Mouse (Mus musculus): ENCODE data around the gene Gm28230. TPM values are rescaled to one million over a fixed set of nuclear protein-coding genes. Genes with fewer than 3 reads are reported as not detected.

Gene Gm28230
- polyA plus RNA-seq, 2 experiments from 2014 or later = not detected

DNA sequence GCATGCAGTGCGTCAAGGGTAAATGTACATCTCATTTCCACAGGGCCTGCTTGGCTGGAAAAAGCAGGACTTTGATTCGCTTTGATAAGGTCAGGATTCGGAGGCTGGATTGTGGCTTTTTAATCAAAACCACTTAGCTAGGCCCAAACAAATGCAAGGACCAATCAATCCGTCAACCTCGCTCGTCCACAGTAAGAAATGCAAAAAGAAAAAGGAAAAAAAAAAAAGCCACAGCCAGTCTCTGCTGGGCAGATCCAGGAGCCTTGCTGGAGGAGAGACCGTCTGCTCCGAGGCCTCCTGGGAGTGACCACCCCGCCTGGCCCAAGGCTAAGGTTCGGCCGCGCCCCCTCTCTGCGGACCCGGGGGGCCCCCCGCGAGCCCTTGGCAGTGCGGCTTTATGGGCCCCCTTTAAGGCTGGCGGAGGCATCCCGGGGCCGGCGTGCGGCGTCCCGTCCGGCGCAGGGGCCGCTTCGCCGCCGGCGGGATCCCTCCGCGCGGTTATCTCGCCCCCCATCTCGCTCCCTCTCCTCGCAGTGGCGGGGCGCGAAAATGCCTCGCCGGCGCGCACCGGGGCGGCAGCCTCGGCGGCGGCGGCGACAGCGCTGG, 22.0 kb upstream of the Gm28230 start, which contains the start of gene Hoxd8:
TSS of gene Hoxd8 (plus strand) at position 223 of the 606 bp plus-strand sequence.
- ATAC-seq = no peak

DNA sequence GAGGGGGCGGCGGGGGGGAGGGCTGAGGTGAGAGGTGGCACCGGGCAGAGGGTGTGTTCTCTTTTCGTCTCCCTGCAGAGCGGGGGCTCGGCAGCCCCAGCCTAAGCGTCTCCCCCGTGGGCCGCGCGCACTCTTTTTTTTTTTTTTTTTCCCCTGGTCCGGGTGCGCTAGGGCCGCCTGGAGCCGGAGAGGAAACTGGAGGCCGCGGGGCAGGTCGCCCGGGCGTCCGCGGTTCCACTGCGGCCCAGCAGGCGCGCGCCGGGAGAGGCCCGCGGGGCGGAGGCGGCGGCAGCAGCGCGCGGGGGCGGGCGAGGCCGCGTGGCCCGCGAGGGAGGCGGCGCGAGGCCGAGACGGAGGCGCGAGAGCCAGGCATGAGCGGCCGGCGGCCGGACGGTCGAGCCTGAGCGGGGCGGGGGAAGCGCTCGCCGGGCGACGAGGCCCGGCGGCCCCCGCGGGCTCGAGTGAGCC, 21.5 kb upstream of the Gm28230 start:
- peak; percentile 13 for ATAC-seq

DNA sequence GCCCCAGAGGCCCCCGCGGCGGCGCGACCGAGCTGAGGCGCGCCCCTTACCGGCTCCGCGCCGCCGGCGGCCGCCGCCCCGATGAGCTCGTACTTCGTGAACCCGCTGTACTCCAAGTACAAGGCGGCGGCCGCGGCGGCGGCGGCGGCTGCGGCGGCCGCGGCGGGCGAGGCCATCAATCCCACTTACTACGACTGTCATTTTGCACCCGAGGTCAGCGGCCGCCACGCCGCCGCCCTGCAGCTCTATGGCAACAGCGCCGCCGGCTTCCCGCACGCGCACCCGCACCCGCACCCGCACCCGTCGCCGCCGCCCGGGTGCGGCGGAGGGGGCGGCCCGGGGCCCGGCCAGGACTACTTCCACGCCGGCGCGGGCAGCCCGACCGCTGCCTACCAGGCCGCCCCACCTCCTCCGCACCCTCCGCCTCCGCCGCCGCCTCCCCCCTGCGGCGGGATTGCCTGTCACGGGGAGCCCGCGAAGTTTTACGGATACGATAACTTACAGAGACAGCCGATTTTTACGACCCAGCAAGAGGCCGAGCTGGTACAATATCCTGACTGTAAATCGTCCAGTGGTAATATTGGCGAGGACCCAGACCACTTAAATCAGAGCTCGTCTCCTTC, 20.9 kb upstream of the Gm28230 start:
- ATAC-seq = peak; percentile 13

DNA sequence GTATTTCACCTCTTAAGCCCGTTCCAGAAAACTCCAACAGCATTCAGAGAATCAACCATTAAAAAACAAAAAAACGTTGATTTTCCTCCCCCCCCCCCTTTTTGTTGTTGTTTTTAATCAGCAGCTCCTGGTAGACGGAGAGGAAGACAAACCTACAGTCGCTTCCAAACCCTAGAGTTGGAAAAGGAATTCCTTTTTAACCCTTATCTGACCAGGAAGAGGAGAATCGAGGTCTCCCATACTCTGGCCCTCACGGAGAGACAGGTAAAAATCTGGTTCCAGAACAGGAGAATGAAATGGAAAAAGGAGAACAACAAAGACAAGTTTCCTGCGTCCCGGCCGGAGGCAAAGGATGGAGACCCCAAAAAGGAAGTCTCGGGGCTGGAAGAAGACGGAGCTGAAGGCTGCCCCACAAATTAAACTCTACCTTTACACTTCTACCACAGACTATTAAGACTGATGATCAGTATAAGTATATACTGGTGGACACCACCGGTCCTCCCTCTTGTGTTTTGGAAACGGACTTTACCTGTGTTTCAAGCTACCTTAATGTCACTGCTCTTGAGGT, 20.1 kb upstream of the Gm28230 start:
- ATAC-seq = no peak

DNA sequence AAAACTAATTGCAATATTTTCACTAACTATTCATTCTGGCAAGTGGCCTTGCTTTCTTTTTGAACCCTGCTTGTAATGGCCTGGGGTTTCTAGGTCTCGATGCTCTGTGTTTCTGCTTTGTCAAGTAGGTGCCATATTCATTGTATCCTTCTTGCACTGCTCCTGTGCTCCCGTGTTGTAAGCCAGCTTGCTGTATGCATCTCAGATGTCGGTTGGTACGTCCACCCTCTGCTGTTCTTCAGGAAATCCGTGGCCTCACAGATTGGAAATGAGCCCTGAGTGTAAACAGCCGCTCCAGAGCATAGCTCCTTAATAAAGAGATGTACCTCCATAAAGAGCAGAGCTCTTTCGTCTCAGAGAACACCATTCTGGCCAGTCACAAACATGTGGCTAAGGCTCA, 18.9 kb upstream of the Gm28230 start:
- no peak for ATAC-seq

DNA sequence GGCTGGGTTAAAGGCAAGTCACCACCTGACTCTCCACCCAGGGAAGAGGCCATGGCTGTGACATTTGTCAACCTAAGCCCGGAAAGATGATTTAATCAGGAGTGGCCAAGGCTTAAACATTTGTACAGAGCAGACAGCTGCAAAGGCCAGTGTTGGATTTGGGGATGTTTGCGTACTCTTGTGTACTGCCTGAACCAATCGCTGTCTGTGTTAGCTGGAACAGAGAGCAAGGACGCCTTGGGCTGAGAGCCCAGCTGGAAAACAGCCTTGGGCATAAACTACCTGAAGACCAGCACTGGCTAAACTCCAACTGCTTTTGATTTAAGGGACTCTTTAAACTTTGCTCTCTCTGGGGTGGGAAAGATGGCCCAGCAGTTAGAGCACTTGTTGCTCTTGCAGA, 17.9 kb upstream of the Gm28230 start:
- ATAC-seq = no peak

DNA sequence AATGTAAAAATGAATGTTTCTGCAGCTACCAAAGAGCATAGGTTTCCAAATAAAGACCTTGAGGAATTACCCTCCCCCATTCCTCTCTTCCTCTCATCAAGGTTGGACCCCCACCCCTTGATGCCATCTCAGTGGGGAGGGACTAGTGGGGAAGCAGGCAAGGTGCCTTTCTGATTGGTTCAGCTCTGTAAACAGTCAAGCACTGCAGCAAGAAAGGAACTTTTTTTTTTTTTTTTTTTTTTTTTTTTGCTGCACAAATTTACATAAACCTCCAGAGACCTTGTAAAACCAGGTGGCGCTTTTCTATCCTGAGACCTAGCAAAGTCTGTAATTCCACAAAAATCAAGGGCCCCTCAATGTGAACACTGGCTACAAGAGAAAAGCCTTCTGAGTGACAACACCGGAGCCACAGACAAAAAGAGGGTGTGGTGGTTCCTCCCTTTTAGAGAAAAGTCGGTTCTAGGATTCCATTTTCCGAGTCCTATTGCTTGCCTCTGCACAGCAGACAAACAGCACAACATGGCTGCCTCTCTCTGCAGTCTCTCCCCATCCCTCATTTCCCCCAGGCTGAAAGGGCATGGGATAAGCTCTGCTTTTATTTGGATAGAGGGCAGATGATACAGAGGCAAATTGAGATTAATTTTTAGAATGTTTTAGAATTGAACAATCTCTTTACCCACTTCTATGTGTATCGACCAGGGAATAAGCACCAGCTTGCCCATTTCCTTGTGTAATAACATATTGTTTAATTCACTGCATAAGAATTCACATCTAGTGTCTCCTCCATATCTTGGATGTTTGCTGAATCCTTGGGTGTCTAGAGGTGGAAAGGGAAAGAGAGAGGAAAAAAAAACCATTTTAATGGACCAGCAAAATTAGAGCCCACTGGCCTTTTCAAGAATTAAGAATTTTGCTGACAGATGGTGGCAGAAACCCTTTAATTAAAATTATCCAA, 16.8 kb upstream of the Gm28230 start:
- no peak for ATAC-seq

DNA sequence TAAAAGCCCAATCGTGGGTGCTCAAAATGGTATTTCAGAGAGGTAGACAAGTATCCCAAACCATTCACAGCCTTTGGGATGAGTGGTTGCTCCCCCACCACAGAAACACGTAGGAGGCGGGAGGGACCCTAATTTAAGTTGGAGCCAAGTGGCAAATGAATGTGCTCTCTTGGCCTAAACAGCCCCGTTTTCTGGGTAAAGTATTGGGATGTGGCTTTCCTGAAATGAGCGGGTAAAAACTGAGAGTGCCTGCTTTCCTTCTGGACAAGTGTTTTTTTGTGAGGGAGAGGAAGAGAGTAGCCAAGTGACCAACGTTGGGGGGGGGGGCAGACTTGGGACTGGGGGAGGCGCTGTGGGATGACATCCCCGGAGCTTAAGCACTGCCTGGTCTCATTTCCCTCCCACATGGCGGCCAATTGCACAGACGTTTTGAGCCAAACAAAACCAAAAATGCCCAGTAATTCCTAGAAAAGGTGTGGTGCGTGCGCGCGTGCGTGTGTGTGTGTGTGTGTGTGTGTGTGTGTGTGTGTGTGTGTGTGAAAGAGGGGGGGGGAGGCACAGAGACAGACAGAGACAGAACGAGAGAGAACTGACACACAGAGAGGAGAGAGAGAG, 15.5 kb upstream of the Gm28230 start:
- no peak for ATAC-seq

DNA sequence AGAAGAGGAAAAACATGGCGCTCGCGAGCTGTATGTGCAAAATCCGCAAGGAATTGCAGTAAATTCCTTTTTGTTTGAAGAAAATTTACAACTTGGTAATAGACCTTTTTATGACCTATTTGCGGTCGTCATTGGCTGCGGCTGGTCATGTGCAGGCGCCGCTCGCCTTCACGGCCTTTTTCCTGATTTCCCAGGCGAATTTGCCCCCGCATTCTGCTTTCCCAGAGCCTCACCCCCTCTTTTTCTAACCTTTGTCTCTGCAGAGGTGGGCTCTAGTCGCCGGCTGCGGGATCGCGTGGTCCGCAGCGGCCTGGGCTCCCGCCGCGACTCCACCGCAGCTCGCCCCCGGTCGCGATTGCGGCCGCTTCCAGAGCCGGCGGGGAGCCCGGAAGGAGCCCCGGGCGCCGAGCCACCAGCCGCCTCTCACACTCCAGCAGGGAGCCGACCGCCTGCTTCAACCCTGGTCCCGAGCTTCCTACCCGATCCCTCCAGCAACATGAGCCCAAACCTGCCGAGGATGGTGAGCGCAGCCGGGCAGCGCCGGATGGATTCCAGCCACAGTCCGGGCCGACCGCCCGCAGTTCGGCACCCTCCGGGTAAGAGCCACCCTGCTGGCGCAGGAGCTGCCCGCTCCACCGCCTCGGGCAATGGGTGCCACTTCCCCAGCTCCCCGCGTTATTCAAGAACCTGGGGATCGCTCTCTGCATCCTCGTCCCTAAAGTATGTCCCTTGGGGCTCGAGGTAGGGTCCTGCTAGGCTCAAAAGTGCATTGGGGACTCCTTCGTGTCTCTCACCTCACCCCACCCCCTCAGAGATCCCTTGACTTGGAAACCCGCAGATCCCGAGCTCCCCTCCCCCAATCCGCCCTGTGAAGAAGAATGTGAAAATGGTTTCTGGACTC, 14.6 kb upstream of the Gm28230 start, which contains the start of the genes Hoxd3 and Hoxd4:
TSS of gene Hoxd3 (plus strand) at position 207 of the 901 bp plus-strand sequence.
TSS of gene Hoxd4 (plus strand) at position 209 of the 901 bp plus-strand sequence.
- no peak for ATAC-seq

DNA sequence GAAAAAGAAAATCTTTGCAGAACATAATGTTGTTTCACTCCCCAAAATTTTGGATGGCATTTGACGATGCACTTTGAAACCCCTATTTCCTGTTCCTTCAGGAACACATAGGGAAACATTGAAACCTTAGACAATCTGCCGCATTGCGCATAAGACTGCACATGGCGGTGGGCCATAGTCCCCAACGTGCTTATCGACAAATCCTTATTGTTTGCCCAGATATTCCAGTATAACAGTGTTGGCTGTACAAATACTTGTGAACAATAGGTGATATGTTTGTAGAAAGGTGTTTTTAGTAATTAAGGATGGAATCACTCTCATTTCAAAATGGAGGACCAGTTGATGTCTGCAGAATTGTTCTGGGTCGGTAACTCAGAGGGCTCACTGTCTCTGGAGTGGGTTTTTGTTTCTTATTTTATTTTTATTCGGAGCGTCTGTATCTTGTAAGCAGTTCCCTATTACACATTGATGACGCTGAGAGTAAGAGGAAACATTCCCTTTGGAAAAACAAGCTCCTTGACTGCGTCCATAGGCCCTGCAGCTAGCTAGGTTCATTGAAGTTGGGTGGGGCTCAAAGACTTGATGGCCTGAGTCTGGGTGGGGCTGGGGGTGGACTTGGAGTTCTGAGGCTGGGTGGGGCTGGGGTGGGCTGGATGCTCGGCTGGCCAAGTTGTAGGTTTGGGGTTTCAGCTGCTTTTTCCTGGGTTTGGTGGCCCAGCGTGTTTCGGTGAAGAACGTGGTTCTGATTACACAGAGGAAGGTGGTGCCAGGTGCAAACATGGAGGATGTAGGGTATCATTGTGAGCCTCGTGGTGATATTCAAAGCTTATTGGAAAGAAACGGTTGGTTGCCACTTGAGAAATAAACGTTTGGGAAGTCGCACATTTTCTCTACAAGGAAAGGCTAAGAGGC, 13.0 kb upstream of the Gm28230 start:
- ATAC-seq = no peak

DNA sequence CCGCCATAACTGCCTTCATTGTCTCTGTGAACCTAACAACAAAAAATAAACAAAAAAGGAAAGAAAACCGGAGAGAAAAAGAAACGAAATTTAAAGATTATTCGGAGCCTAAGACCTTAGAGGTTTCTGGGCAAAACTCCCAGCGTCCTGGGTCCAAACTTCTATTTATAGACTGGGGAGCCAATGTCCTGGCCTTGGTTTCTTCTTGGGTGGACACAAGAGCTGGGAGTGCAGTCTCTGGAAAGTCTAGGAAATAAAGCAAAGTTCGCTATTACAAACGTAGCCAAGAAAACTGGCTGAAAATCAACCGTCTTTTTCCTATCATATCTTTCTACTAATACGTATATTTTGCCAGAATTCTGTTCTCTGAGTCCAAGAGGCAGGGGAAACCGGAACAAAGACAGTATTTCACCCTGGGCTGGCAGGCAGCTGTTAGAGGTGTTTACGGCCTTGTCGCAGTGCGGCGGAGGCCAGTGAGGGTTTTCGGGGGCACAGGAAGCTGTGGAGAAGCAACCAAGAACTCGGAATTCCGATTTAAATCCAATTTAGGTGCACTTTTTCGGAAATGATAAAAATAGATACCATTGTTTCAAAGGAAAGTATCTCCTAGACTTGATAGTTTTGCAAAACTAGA, 12.3 kb upstream of the Gm28230 start:
- no peak for ATAC-seq

DNA sequence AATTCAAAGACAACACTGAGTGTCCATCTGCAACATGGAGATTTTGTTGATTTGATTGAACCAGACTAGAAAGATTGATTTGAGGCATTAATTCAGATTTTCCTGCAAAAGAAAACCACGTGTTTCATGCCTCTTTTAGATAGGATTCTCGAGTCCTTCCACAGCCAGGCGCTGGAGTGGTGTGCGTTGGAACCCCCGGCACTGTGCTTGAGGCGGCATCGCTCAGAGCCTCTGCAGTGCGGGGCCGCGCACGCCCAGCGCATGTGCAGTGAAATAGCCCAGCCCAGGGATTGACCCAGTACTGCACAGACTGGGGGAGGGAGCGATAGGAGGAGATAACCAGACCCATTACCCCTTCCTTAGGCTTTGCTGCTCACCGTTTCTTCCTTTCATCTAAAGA, 11.6 kb upstream of the Gm28230 start:
- no peak for ATAC-seq

DNA sequence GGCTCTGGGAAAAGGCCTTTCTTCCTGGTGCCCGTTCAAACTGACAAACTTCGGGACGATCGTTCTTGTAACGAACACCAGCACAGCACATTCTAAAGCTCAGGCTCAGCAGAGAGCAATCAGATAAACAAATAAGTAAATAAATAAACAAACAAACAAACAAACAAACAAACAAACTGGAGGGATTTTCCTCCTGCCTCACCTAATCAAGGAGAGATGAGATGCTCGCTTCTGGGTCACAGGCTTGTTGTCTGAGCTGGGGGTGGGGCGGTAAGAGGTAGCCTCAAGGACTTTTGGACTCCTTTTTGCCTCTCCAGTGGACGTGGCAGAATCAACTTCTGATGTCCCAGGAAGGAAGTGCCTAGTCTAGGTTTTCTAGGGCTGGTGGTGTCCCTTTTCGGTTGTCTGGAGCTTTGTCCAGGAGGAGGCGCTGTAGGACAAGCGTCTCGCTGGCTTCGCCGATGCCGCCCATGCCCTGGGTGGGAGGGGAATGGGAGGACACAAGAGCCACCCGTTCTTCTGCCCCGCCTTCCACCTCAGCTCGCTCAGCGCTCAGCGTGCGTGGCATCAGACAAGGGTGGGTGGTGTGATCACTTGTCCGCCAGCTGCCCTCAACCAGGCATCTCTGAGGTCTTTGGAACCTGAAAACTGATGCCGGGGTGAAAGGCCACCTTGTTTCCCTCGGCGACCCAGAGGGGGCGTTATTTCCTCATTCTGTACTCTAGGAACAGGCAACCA, 10.9 kb upstream of the Gm28230 start:
- ATAC-seq = peak; percentile 52

DNA sequence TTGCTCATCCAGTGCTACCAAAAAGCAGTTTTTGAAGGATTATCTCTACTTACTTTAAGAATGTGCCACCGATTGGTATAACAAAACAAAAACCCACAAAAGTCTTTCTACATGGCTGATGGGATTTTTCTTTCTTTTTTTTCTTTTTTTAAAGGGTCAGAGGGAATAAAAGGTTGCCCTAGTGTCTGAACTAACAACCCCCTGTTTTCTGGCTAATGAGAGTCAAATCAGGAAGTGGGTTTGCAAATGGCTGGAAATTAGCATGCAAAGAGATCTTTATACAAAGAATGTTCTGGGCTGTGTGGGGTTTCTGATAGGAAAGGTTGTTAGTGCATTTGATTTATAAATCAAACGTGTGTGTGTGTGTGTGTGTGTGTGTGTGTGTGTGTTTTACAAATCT, 6.1 kb upstream of the Gm28230 start:
- no peak for ATAC-seq

DNA sequence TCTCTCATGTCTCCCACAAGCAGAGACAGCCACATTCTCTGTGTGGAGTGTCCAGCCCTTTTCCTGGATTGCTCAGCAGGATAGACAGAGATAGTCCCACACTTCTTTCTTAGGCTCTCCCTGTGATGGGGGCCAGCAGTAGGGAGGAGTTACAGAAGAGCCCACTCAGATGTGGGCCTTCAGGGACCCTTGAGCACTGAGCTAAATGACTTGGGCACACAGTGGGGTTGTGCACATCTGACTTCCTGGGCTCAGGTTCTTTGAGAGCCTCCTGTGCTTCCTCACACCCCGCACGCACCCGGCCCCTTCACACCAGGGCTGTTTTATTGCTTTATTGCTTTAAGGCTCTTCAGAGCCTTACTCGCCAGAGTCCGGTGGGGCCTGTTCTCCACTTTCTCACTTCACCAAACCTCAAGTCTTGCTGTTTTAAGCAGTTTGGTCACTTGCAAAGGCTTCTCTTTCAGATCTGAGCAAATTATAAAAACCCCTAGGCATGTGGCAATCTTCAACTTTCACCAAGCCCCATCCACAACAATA, 5.5 kb upstream of the Gm28230 start:
- no peak for ATAC-seq

DNA sequence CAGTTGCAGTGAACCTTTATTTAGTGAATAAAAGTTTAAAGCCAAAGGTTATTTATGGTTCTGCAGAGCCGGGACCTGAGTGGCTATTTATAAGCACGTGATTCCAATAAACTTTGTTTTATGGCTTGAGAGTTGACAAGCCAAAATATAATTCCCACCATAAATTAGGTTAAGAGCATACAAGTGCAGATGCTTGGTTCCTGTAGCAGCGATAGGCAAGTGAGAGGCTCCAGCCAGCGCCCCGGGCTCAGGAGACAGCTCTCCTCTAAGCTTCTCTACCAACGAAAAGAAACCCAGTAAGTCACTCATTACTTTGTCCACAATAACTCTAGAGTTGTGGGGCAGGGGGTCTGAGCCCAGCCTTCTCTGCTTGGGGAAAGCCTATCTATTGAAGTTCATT, 4.6 kb upstream of the Gm28230 start:
- ATAC-seq = no peak

DNA sequence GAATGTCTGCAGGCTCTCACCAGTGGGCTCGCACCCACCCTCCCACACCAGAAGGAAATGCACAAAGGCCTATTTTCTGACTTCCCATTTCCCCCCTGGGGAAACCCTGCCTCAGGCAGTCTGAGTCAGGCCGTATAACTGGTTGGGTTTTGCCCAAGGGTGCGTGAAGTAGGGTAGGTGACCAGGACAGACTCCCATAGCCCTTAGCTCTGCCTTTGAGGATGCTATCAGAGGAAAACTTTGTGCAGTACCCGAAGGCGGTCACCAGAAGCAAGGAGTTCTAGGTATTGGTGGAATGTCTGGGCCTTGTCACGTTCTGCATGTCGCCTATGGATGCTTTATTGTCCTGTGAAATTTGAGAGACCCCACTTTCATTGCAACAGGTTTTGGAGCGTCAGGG, 3.6 kb upstream of the Gm28230 start:
- ATAC-seq = no peak

DNA sequence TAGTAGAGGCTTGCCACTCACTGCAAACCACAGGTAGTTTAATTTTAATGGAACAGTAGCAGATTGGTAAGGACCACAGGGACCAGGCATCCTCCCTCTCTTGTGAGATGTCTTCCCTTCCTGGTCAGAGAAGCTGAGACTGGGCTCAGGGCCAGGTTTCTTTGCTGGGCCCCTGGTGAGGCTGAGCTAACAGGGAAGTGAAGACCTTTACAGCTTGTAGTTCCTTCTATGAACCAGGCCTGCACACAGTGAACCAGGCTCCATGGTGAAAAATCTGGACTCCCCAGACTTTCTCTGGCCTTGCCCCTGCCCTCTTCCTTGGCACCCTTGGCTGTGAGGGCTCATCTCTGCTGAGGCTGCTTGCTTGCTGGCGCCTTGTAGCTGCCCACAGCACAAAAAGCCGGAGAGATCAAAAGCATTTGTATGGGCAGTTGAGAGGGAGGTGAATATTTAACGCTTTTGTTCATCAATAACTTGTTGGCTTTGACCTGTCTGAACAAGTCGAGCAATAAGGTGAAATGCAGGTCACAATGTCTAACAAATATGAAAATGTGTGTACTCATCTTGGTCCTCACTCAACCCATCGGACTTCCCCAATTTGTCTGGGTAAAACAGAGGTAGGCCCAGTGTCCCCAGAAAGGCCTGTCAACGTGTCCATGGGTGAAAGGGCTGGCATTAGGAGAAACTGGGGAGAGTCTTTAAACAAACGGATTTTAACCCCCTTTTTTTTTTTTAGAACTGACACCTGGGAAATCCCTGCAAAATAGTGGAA, 2.1 kb upstream of the Gm28230 start:
- ATAC-seq = no peak

Data from activated CD4-positive, CD25-positive, alpha-beta regulatory T cell, adult 4 months (primary cell).